Mouse (Mus musculus): ENCODE measurements around the gene Cul7. TPM values are rescaled to one million over a fixed set of nuclear protein-coding genes. Genes with fewer than 3 reads are reported as not detected.

Cul7 gene
- polyA plus RNA-seq, 1 experiment from 2014 or later: 46.5 TPM

GRCm38 (mm10) chr17:46636831-46637523 is 13.2 kb upstream of the Cul7 start:
- Histone ChIP-seq H3K9ac (peak overlapping the region; percentile 29; the same call in 1 of the 2 replicates), H3K4me2 (peak overlapping the region; percentile 39), H3K4me3 (replicated peaks) (0 out of 2 replicates have a peak overlapping the region, but pooled peaks have one; percentile 8), H3K4me1 (peaks cover 5% of the 10 kb centered on the region), H3K27ac (peak overlapping the region; percentile 46; the same call in 1 of the 2 replicates), H3K27me3 (no peaks in the 10 kb centered on the region), H3K9me3 (no peaks in the 10 kb centered on the region), H3K36me3 (replicated peaks) (peaks cover 64% of the 10 kb centered on the region)
- ATAC-seq (ENCODE audit: low FRiP score): peak; percentile 63; the same call in 1 of the 2 replicates
- WGBS: 23% methylated on average over 15 of the region's 15 CpGs

- Histone ChIP-seq H3K4me2 (no peak overlapping the region), H3K36me3 (replicated peaks) (peaks cover 50% of the 10 kb centered on the region)
These were observed 10.2 kb upstream of the Cul7 start for GRCm38 (mm10) chr17:46639929-46640328.

GRCm38 (mm10) chr17:46642060-46642459 is 8.1 kb upstream of the Cul7 start:
- Histone ChIP-seq H3K4me2 (no peak overlapping the region), H3K4me3 (replicated peaks) (no peak overlapping the region), H3K36me3 (replicated peaks) (peaks cover 41% of the 10 kb centered on the region), H3K27me3 (no peaks in the 10 kb centered on the region), H3K27ac (no peak overlapping the region), H3K9ac (no peak overlapping the region), H3K4me1 (peaks cover 19% of the 10 kb centered on the region), H3K9me3 (no peaks in the 10 kb centered on the region)
- ATAC-seq (ENCODE audit: low FRiP score): no peak
- WGBS: 91% methylated on average over 17 of the region's 17 CpGs

More at GRCm38 (mm10) chr17:46639929-46640328, 10.2 kb upstream of the Cul7 start:
- 85% methylated on average over 9 of the region's 9 CpGs for WGBS
- ATAC-seq (ENCODE audit: low FRiP score): no peak
- H3K27ac ChIP-seq: no peak overlapping the region
- H3K4me3 ChIP-seq (replicated peaks): no peak overlapping the region
- H3K4me1 ChIP-seq: peaks cover 14% of the 10 kb centered on the region
- H3K9ac ChIP-seq: no peak overlapping the region
- no peaks in the 10 kb centered on the region for H3K27me3 ChIP-seq
- no peaks in the 10 kb centered on the region for H3K9me3 ChIP-seq

GRCm38 (mm10) chr17:46644152-46644805 is 5.9 kb upstream of the Cul7 start:
- no peak for ATAC-seq (ENCODE audit: low FRiP score)
- Histone ChIP-seq H3K9ac (peak overlapping the region; percentile 85), H3K4me1 (peaks cover 22% of the 10 kb centered on the region), H3K4me2 (peak overlapping the region; percentile 83), H3K36me3 (replicated peaks) (peaks cover 45% of the 10 kb centered on the region), H3K27ac (no peak overlapping the region), H3K9me3 (no peaks in the 10 kb centered on the region), H3K27me3 (no peaks in the 10 kb centered on the region), H3K4me3 (replicated peaks) (peak overlapping the region; percentile 81; the same call in 1 of the 2 replicates)
- 90% methylated on average over 12 of the region's 12 CpGs for WGBS

- H3K4me2 ChIP-seq: peak overlapping the region; percentile 83
- no peaks in the 10 kb centered on the region for H3K27me3 ChIP-seq
- H3K9me3 ChIP-seq: no peaks in the 10 kb centered on the region
- WGBS: 10% methylated on average over 11 of the region's 11 CpGs
- H3K4me3 ChIP-seq (replicated peaks): peak overlapping the region; percentile 81
- ATAC-seq (ENCODE audit: low FRiP score): no peak
- H3K4me1 ChIP-seq: peaks cover 29% of the 10 kb centered on the region
- H3K27ac ChIP-seq: peak overlapping the region; percentile 37; the same call in 1 of the 2 replicates
- peaks cover 38% of the 10 kb centered on the region for H3K36me3 ChIP-seq (replicated peaks)
- peak overlapping the region; percentile 85 for H3K9ac ChIP-seq
These were observed 5.1 kb upstream of the Cul7 start for GRCm38 (mm10) chr17:46644916-46645475.

GRCm38 (mm10) chr17:46645561-46646321 is 4.4 kb upstream of the Cul7 start, which contains the start of the genes Klc4 and Mrpl2:
Gene Klc4, minus strand, starts transcription at chr17:46646022.
Gene Mrpl2, plus strand, starts transcription at chr17:46646229.
- Histone ChIP-seq H3K4me3 (replicated peaks) (peak within 1 kb of the TSS; percentile 81), H3K4me2 (peak within 1 kb of the TSS; percentile 83), H3K9ac (peak within 1 kb of the TSS; percentile 85), H3K27me3 (no peaks in the 10 kb centered on the region), H3K4me1 (peaks cover 30% of the 10 kb centered on the region), H3K27ac (peak within 1 kb of the TSS; percentile 82), H3K9me3 (no peaks in the 10 kb centered on the region), H3K36me3 (replicated peaks) (peaks cover 30% of the 10 kb centered on the region)
- peak; percentile 76 for ATAC-seq (ENCODE audit: low FRiP score)
- under 1% methylated on average over 53 of the region's 53 CpGs for WGBS

GRCm38 (mm10) chr17:46646322-46646662 is 3.8 kb upstream of the Cul7 start:
- Histone ChIP-seq H3K27me3 (no peaks in the 10 kb centered on the region), H3K9ac (peak overlapping the region; percentile 68), H3K4me2 (peak overlapping the region; percentile 83), H3K27ac (peak overlapping the region; percentile 82), H3K9me3 (no peaks in the 10 kb centered on the region), H3K4me3 (replicated peaks) (peak overlapping the region; percentile 81), H3K4me1 (peaks cover 36% of the 10 kb centered on the region), H3K36me3 (replicated peaks) (peaks cover 26% of the 10 kb centered on the region)
- no peak for ATAC-seq (ENCODE audit: low FRiP score)
- WGBS: under 1% methylated on average over 19 of the region's 19 CpGs

GRCm38 (mm10) chr17:46647279-46647678 is 2.9 kb upstream of the Cul7 start:
- Histone ChIP-seq H3K36me3 (replicated peaks) (peaks cover 16% of the 10 kb centered on the region), H3K4me2 (peak overlapping the region; percentile 83), H3K9me3 (no peaks in the 10 kb centered on the region), H3K9ac (no peak overlapping the region), H3K27me3 (no peaks in the 10 kb centered on the region), H3K4me1 (peaks cover 45% of the 10 kb centered on the region), H3K27ac (no peak overlapping the region), H3K4me3 (replicated peaks) (no peak overlapping the region)
- ATAC-seq (ENCODE audit: low FRiP score): no peak
- 93% methylated on average over 7 of the region's 7 CpGs for WGBS

GRCm38 (mm10) chr17:46648436-46648835 is 1.7 kb upstream of the Cul7 start:
- ATAC-seq (ENCODE audit: low FRiP score): no peak
- Histone ChIP-seq H3K4me3 (replicated peaks) (no peak overlapping the region), H3K36me3 (replicated peaks) (peaks cover 21% of the 10 kb centered on the region), H3K9ac (no peak overlapping the region), H3K27ac (no peak overlapping the region), H3K9me3 (no peaks in the 10 kb centered on the region), H3K4me2 (no peak overlapping the region), H3K4me1 (peaks cover 56% of the 10 kb centered on the region), H3K27me3 (no peaks in the 10 kb centered on the region)
- WGBS: 97% methylated on average over 9 of the region's 9 CpGs

GRCm38 (mm10) chr17:46649811-46650210 is 326 bp upstream of the Cul7 start:
- H3K9ac ChIP-seq: peak overlapping the region; percentile 86
- H3K4me1 ChIP-seq: peaks cover 48% of the 10 kb centered on the region
- H3K4me3 ChIP-seq (replicated peaks): peak overlapping the region; percentile 65
- H3K27me3 ChIP-seq: no peaks in the 10 kb centered on the region
- 42% methylated on average over 15 of the region's 15 CpGs for WGBS
- H3K27ac ChIP-seq: peak overlapping the region; percentile 94
- ATAC-seq (ENCODE audit: low FRiP score): no peak
- H3K4me2 ChIP-seq: peak overlapping the region; percentile 86
- H3K9me3 ChIP-seq: no peaks in the 10 kb centered on the region
- H3K36me3 ChIP-seq (replicated peaks): peaks cover 34% of the 10 kb centered on the region

GRCm38 (mm10) chr17:46651292-46651691 is 1.2 kb downstream of the Cul7 start:
- WGBS: 79% methylated on average over 17 of the region's 17 CpGs
- H3K4me1 ChIP-seq: peaks cover 43% of the 10 kb centered on the region
- peak overlapping the region; percentile 86 for H3K4me2 ChIP-seq
- H3K9me3 ChIP-seq: no peaks in the 10 kb centered on the region
- no peaks in the 10 kb centered on the region for H3K27me3 ChIP-seq
- peaks cover 47% of the 10 kb centered on the region for H3K36me3 ChIP-seq (replicated peaks)
- peak overlapping the region; percentile 94; the same call in 1 of the 2 replicates for H3K27ac ChIP-seq
- peak overlapping the region; percentile 65 for H3K4me3 ChIP-seq (replicated peaks)
- H3K9ac ChIP-seq: peak overlapping the region; percentile 86
- ATAC-seq (ENCODE audit: low FRiP score): no peak
